ENCODE assay signal across 9 mouse cellular contexts in genomic region chr1:91057311-91058245, GRCm38 (mm10). TPM values are rescaled to one million over a fixed set of nuclear protein-coding genes. Genes with fewer than 3 reads are reported as not detected.
A peak's percentile ranks its signal among the peaks of the same experiment; 100 is the strongest.
DNase-seq lines count a peak whose midpoint lies in the region; ATAC-seq and TF ChIP-seq lines count a peak whose summit lies in the region.
"Had no signal": no experiment of that assay in that cellular context is flagged by ENCODE, and none has a peak within 500 bp of the region (broad histone marks: within the 10 kb centered on the region; RNA-seq: fewer than 3 reads in every experiment).

No protein-coding gene starts in this region.

- no peak overlapping the region for H3K9ac ChIP-seq in lung, postnatal 0 days (replicated peaks; ENCODE audit: low read depth)
- peak overlapping the region; percentile 87 for H3K9ac ChIP-seq in heart, embryonic 16.5 days (ENCODE audit: low read length)

- H3K27me3 ChIP-seq in lung, postnatal 0 days (replicated peaks; ENCODE audit: insufficient read depth, low read length) = no peaks in the 10 kb centered on the region
- no peaks in the 10 kb centered on the region for H3K27me3 ChIP-seq in heart, embryonic 16.5 days (ENCODE audit: control insufficient read depth, insufficient read depth, low read length)
- H3K27me3 ChIP-seq in myocyte (ENCODE audit: control insufficient read depth, insufficient read depth, insufficient read length) = no peaks in the 10 kb centered on the region

- no peak for TF ChIP-seq POLR2A in myocyte (IDR thresholded peaks at IDR 0.05; ENCODE audit: insufficient read length, low read depth)

- no peak for DNase-seq in lung, postnatal 0 days (ENCODE audit: low spot score)
- no peak for DNase-seq in lung, postnatal 14 days
- no peak for DNase-seq in urinary bladder, adult 18-20 months (ENCODE audit: low spot score in 2 of 2)
- no peak for DNase-seq in right cerebral cortex, postnatal 14 days
- no peak for DNase-seq in left cerebral cortex, postnatal 14 days (ENCODE audit: low spot score in 2 of 2)
- no peak for DNase-seq in embryo, embryonic 10.5 days (ENCODE audit: low spot score)

- no peak for ATAC-seq in lung, postnatal 0 days
- no peak for ATAC-seq in heart, embryonic 16.5 days (replicated peaks; ENCODE audit: extremely low read depth, insufficient read depth, low FRiP score)

- H3K4me1 ChIP-seq in lung, postnatal 0 days (ENCODE audit: insufficient read depth, low read depth, low read length) = peaks cover 41% of the 10 kb centered on the region; the same call in 1 of the 2 replicates
- H3K4me1 ChIP-seq in heart, embryonic 16.5 days (ENCODE audit: control insufficient read depth, insufficient read depth, low read length) = peaks cover 64% of the 10 kb centered on the region

- H3K4me3 ChIP-seq in lung, postnatal 0 days (ENCODE audit: low read depth, low read length) = no peak overlapping the region
- peak overlapping the region; percentile 71 for H3K4me3 ChIP-seq in heart, embryonic 16.5 days (ENCODE audit: low read length)
- peak overlapping the region; percentile 95 for H3K4me3 ChIP-seq in myocyte

- no peak for TF ChIP-seq EP300 in lung, postnatal 0 days (IDR thresholded peaks at IDR 0.05)

- no peak overlapping the region for H3ac ChIP-seq in myocyte (ENCODE audit: control insufficient read depth, insufficient read length)

- no peaks in the 10 kb centered on the region for H3K9me3 ChIP-seq in lung, postnatal 0 days (ENCODE audit: low read length)
- no peaks in the 10 kb centered on the region for H3K9me3 ChIP-seq in heart, embryonic 16.5 days (replicated peaks; ENCODE audit: control insufficient read depth, low read length)

- 56% methylated on average over 18 of the region's 18 CpGs for WGBS in lung, postnatal 0 days
- WGBS in heart, embryonic 16.5 days = 44% methylated on average over 18 of the region's 18 CpGs

- no peak for TF ChIP-seq CTCF in lung, postnatal 0 days (IDR thresholded peaks at IDR 0.05)

- H3K4me2 ChIP-seq in lung, postnatal 0 days (replicated peaks; ENCODE audit: low read depth, low read length) = peak overlapping the region; percentile 75; the same call in 1 of the 2 replicates
- peak overlapping the region; percentile 95 for H3K4me2 ChIP-seq in heart, embryonic 16.5 days (ENCODE audit: low read depth, low read length)
- peak overlapping the region; percentile 95 for H3K4me2 ChIP-seq in myocyte (ENCODE audit: low read depth)
- H3K4me2 ChIP-seq: midbrain, embryonic 11.5 days had no signal

- intact Hi-C loops in left cerebral cortex, postnatal 14 days (cut with DNase I) = no loop called here

- no peaks in the 10 kb centered on the region for H3K36me3 ChIP-seq in lung, postnatal 0 days (ENCODE audit: insufficient read depth, low read length)
- no peaks in the 10 kb centered on the region for H3K36me3 ChIP-seq in heart, embryonic 16.5 days (ENCODE audit: control insufficient read depth, insufficient read depth)
- no peaks in the 10 kb centered on the region for H3K36me3 ChIP-seq in myocyte (ENCODE audit: control insufficient read depth, insufficient read depth)

- H3K27ac ChIP-seq in lung, postnatal 0 days (ENCODE audit: low read length) = peak overlapping the region; percentile 34
- peak overlapping the region; percentile 97 for H3K27ac ChIP-seq in heart, embryonic 16.5 days (ENCODE audit: low read length)

- peaks cover 92% of the 10 kb centered on the region for H3K79me2 ChIP-seq in myocyte (ENCODE audit: control insufficient read depth, insufficient read depth)

TF ChIP-seq in myocyte, 11 proteins besides CTCF, POLR2A, EP300 and RAD21:
- TF ChIP-seq TCF12 (IDR thresholded peaks at IDR 0.05; ENCODE audit: insufficient read depth, poor library complexity, severe bottlenecking) (no peak), REST (IDR thresholded peaks at IDR 0.05; ENCODE audit: insufficient read depth, insufficient read length) (no peak), E2F4 (IDR thresholded peaks at IDR 0.05; ENCODE audit: insufficient read depth) (no peak), MYOG (IDR thresholded peaks at IDR 0.05; ENCODE audit: control insufficient read depth in 1 of 3, insufficient read depth in 1 of 3, insufficient read length in 2 of 3, low read depth in 2 of 3) (no peak), SRF (IDR thresholded peaks at IDR 0.05; ENCODE audit: control insufficient read depth, insufficient read length, low read depth) (no peak), MAX (IDR thresholded peaks at IDR 0.05; ENCODE audit: low read depth) (no peak), MYOD1 (IDR thresholded peaks at IDR 0.05; ENCODE audit: control insufficient read depth in 1 of 3, insufficient read length in 2 of 3, low read depth in 2 of 3) (no peak), CEBPB (IDR thresholded peaks at IDR 0.05; ENCODE audit: insufficient read depth, poor library complexity, severe bottlenecking) (no peak), POLR2AphosphoS2 (IDR thresholded peaks at IDR 0.05; ENCODE audit: insufficient read length, low read depth) (no peak)

RNA-seq across cellular contexts. Expression of gene Lrrfip1, which starts 59.0 kb away (rescaled TPM):
- 83.1 and 101 TPM in 2 replicates for polyA plus RNA-seq in lung, postnatal 0 days (2015; fragmentation: Nextera tagmentation; extraction: Ambion mirVana)
- polyA plus RNA-seq in heart, embryonic 16.5 days (2015; fragmentation: Nextera tagmentation; extraction: Ambion mirVana) = 156 TPM in 2 replicates
- 83.3 TPM for polyA plus RNA-seq in myocyte (2012; fragmentation: generic; extraction: Trizol)
- 10 to 100 TPM; 73.3 to 77.0 TPM for total RNA-seq in left cerebral cortex, postnatal 14 days (2021)
